Mouse (Mus musculus): Measurements from ENCODE around the gene Syt7. TPM values are rescaled to one million over a fixed set of nuclear protein-coding genes. Genes with fewer than 3 reads are reported as not detected.

Gene Syt7
- polyA plus RNA-seq, 1 experiment, result 4.1 TPM

DNA sequence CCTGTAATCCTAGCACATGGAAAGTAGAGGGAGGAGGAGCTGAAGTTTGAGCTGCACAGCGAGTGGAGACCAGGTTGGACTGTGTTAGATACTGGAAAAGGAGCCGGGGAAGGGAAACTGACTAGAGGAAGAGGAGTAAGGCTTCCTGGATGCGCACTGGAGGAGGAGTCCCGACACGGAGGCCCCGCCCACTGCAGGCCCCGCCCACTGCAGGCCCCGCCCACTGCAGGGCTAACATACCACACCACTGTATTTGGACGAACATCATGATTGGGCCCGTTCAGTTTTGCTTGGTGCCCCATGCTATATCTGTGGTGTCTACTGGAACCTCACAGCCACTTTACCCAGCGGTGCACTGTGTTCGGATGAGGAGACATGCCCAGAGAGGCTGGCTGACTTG is 43.2 kb upstream of the Syt7 start:
- H3K36me3 ChIP-seq (ENCODE audit: control insufficient read depth, insufficient read depth, low read length, poor library complexity, severe bottlenecking), result no peaks in the 10 kb centered on the region
- H3K9me3 ChIP-seq (replicated peaks; ENCODE audit: control insufficient read depth, insufficient read depth, low read length, poor library complexity, severe bottlenecking), result no peaks in the 10 kb centered on the region
- no peak overlapping the region for H3K9ac ChIP-seq (ENCODE audit: low read depth, poor library complexity, severe bottlenecking)
- H3K4me1 ChIP-seq (ENCODE audit: control insufficient read depth, insufficient read depth, low read length), result peaks cover 2% of the 10 kb centered on the region
- TF ChIP-seq POLR2A (IDR thresholded peaks at IDR 0.05; ENCODE audit: insufficient read depth, low read length) (no peak), CTCF (IDR thresholded peaks at IDR 0.05; ENCODE audit: low read depth, low read length) (no peak), EP300 (IDR thresholded peaks at IDR 0.05; ENCODE audit: insufficient read depth, low read depth, low read length) (no peak)
- H3K4me3 ChIP-seq (ENCODE audit: low read depth, low read length), result peak overlapping the region; percentile 2; the same call in 1 of the 2 replicates
- H3K27ac ChIP-seq (ENCODE audit: insufficient read depth, low read length), result no peak overlapping the region
- no peaks in the 10 kb centered on the region for H3K27me3 ChIP-seq (ENCODE audit: control insufficient read depth, insufficient read depth, low read length, poor library complexity, severe bottlenecking)

GRCm38 (mm10) chr19:10347628-10348273 is 41.1 kb upstream of the Syt7 start:
- Histone ChIP-seq H3K36me3 (ENCODE audit: control insufficient read depth, insufficient read depth, low read length, poor library complexity, severe bottlenecking) (no peaks in the 10 kb centered on the region), H3K27ac (ENCODE audit: insufficient read depth, low read length) (no peak overlapping the region)
- TF ChIP-seq POLR2A (IDR thresholded peaks at IDR 0.05; ENCODE audit: insufficient read depth, low read length), result no peak
- TF ChIP-seq CTCF (IDR thresholded peaks at IDR 0.05; ENCODE audit: low read depth, low read length), result no peak
- 0 out of 2 replicates have a peak, but pooled peaks have one; percentile 46 for TF ChIP-seq EP300 (IDR thresholded peaks at IDR 0.05; ENCODE audit: insufficient read depth, low read depth, low read length)

GRCm38 (mm10) chr19:10352218-10352617 is 36.7 kb upstream of the Syt7 start:
- no peaks in the 10 kb centered on the region for H3K27me3 ChIP-seq (ENCODE audit: control insufficient read depth, insufficient read depth, low read length, poor library complexity, severe bottlenecking)
- H3K36me3 ChIP-seq (ENCODE audit: control insufficient read depth, insufficient read depth, low read length, poor library complexity, severe bottlenecking), result no peaks in the 10 kb centered on the region
- H3K4me3 ChIP-seq (ENCODE audit: low read depth, low read length), result no peak overlapping the region
- no peak overlapping the region for H3K27ac ChIP-seq (ENCODE audit: insufficient read depth, low read length)
- peaks cover 2% of the 10 kb centered on the region for H3K4me1 ChIP-seq (ENCODE audit: control insufficient read depth, insufficient read depth, low read length)
- no peak for TF ChIP-seq EP300 (IDR thresholded peaks at IDR 0.05; ENCODE audit: insufficient read depth, low read depth, low read length)
- no peak for TF ChIP-seq POLR2A (IDR thresholded peaks at IDR 0.05; ENCODE audit: insufficient read depth, low read length)
- TF ChIP-seq CTCF (IDR thresholded peaks at IDR 0.05; ENCODE audit: low read depth, low read length), result no peak
- H3K9me3 ChIP-seq (replicated peaks; ENCODE audit: control insufficient read depth, insufficient read depth, low read length, poor library complexity, severe bottlenecking), result no peaks in the 10 kb centered on the region
- no peak overlapping the region for H3K9ac ChIP-seq (ENCODE audit: low read depth, poor library complexity, severe bottlenecking)

More at GRCm38 (mm10) chr19:10347628-10348273, 41.1 kb upstream of the Syt7 start:
- no peak overlapping the region for H3K4me3 ChIP-seq (ENCODE audit: low read depth, low read length)
- H3K9me3 ChIP-seq (replicated peaks; ENCODE audit: control insufficient read depth, insufficient read depth, low read length, poor library complexity, severe bottlenecking), result no peaks in the 10 kb centered on the region
- peaks cover 2% of the 10 kb centered on the region for H3K4me1 ChIP-seq (ENCODE audit: control insufficient read depth, insufficient read depth, low read length)
- H3K9ac ChIP-seq (ENCODE audit: low read depth, poor library complexity, severe bottlenecking), result no peak overlapping the region
- H3K27me3 ChIP-seq (ENCODE audit: control insufficient read depth, insufficient read depth, low read length, poor library complexity, severe bottlenecking), result no peaks in the 10 kb centered on the region

DNA sequence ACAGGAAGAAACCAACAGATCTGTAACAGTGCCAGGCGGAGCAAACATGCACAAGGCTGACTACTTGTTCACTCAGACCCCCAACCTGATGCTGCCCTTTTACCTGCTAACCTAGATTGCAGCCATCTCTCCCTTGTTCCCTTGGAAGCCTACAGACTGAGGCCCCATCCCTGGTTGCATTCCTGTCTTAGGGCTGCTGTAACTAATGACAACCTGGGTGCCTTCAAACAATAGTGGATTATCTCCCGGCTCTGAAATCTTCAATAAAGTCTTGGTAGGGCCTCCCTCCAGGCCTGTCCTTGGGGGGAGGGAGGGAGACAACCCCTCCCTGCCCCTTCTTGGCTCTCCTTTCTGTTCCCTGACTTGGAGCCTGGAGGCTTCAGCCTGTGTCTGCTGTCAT is 34.1 kb upstream of the Syt7 start:
- Histone ChIP-seq H3K9ac (ENCODE audit: low read depth, poor library complexity, severe bottlenecking) (no peak overlapping the region), H3K4me3 (ENCODE audit: low read depth, low read length) (no peak overlapping the region), H3K27ac (ENCODE audit: insufficient read depth, low read length) (no peak overlapping the region), H3K36me3 (ENCODE audit: control insufficient read depth, insufficient read depth, low read length, poor library complexity, severe bottlenecking) (no peaks in the 10 kb centered on the region), H3K27me3 (ENCODE audit: control insufficient read depth, insufficient read depth, low read length, poor library complexity, severe bottlenecking) (no peaks in the 10 kb centered on the region), H3K4me1 (ENCODE audit: control insufficient read depth, insufficient read depth, low read length) (peaks cover 7% of the 10 kb centered on the region), H3K9me3 (replicated peaks; ENCODE audit: control insufficient read depth, insufficient read depth, low read length, poor library complexity, severe bottlenecking) (no peaks in the 10 kb centered on the region)
- no peak for TF ChIP-seq POLR2A (IDR thresholded peaks at IDR 0.05; ENCODE audit: insufficient read depth, low read length)
- TF ChIP-seq CTCF (IDR thresholded peaks at IDR 0.05; ENCODE audit: low read depth, low read length), result no peak
- TF ChIP-seq EP300 (IDR thresholded peaks at IDR 0.05; ENCODE audit: insufficient read depth, low read depth, low read length), result no peak

DNA sequence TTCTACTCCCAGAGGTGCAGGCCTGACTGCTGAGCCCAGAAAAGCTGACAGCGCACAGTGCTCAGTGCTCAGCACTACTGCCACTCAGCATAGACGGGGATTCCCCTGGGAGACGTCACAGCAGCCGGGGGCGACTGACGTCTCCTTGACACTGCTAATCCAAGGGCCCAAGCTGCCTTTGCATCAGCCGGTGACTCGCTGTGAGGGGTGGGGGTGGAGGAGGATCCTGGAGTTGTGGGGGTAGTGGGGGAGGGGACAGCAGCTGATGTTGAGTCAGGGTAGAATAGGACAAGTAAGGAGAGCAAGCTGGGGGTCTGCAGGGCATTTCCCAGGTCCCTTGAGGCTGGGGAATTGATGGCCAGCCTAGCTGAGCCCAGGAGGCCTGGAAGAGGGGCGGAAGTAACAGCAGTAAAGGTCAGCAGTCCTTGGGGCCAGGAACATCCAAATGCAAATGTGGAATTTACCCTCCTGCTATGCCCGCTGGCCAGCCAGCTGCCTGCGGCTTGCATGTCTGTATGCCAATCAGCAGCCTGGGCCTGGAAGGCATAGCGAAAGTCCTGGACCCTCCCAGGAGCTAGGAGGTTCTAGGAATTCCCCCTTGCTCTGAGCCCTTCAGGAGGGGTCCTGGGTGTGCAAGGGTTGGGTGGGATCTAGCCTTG is 31.9 kb upstream of the Syt7 start:
- TF ChIP-seq CTCF (IDR thresholded peaks at IDR 0.05; ENCODE audit: low read depth, low read length), result no peak
- TF ChIP-seq EP300 (IDR thresholded peaks at IDR 0.05; ENCODE audit: insufficient read depth, low read depth, low read length), result peak; percentile 82
- no peaks in the 10 kb centered on the region for H3K27me3 ChIP-seq (ENCODE audit: control insufficient read depth, insufficient read depth, low read length, poor library complexity, severe bottlenecking)
- peaks cover 7% of the 10 kb centered on the region for H3K4me1 ChIP-seq (ENCODE audit: control insufficient read depth, insufficient read depth, low read length)
- H3K36me3 ChIP-seq (ENCODE audit: control insufficient read depth, insufficient read depth, low read length, poor library complexity, severe bottlenecking), result no peaks in the 10 kb centered on the region
- no peak overlapping the region for H3K4me3 ChIP-seq (ENCODE audit: low read depth, low read length)
- no peak overlapping the region for H3K27ac ChIP-seq (ENCODE audit: insufficient read depth, low read length)
- no peaks in the 10 kb centered on the region for H3K9me3 ChIP-seq (replicated peaks; ENCODE audit: control insufficient read depth, insufficient read depth, low read length, poor library complexity, severe bottlenecking)
- H3K9ac ChIP-seq (ENCODE audit: low read depth, poor library complexity, severe bottlenecking), result no peak overlapping the region
